Mouse (Mus musculus) cortical plate, adult 2 months (tissue): Measurements from ENCODE around the gene Zbtb9.

Experiments used
- CTCF ChIP-seq: fragments of 200-500 bp; IDR thresholded peaks from 2 replicates; pipeline ENCODE4 v1.5.1; 2011; ENCODE audit warnings: mild to moderate bottlenecking, control low read depth, low read length; ENCODE audit not compliant: insufficient read depth; ENCODE audit errors: extremely low read depth
- POLR2A ChIP-seq: fragments of 200-500 bp; IDR thresholded peaks from 2 replicates; pipeline ENCODE4 v1.6.1; 2011; ENCODE audit warnings: mild to moderate bottlenecking, low read length, control low read depth; ENCODE audit not compliant: insufficient read depth; ENCODE audit errors: extremely low read depth

DNA sequence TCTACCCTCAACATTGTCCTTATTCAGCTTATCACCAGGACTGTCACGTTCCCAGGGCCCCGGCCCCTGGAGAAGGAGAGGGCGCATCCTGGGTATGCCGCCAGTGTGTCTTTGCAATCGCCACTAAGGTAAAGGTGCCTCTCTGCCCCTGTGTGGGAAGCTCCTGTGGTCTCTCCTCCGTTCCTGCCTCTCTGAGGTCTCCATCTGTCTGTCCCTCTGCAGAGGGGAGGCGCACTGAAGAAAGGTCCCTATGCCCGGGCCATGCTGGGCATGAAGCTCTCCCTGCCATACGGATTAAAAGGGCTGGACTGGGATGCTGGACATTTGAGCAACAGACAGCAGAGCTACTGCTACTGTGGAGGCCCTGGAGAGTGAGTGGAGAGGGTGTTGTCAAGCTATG is 37.9 kb upstream of the Zbtb9 start:
- TF ChIP-seq POLR2A (no peak), CTCF (no peak)
